Comparison of ENCODE assay signal across 25 mouse cellular contexts in genomic region chr4:129457311-129457710, GRCm38 (mm10). TPM values are rescaled to one million over a fixed set of nuclear protein-coding genes. Genes with fewer than 3 reads are reported as not detected.
"Had no signal": no experiment of that assay in that cellular context is flagged by ENCODE, and none has a peak within 500 bp of the region (broad histone marks: within the 10 kb centered on the region; RNA-seq: fewer than 3 reads in every experiment).

No protein-coding gene starts in this region.

RNA-seq across cellular contexts. Expression of gene Zbtb8b, which starts 16.7 kb away (rescaled TPM):
- total RNA-seq: common myeloid progenitor, adult 5-6 weeks; gastrocnemius, adult 18-20 months; gastrocnemius, adult 2 months; gastrocnemius, adult 8-10 months; gastrocnemius, postnatal 10 days; gastrocnemius, postnatal 14 days; gastrocnemius, postnatal 25 days; gastrocnemius, postnatal 36 days; gastrocnemius, postnatal 4 days; granulocyte monocyte progenitor cell, adult 5-6 weeks had no signal
- polyA plus RNA-seq: erythroblast, embryonic 14.5 days had no signal

RNA-seq across cellular contexts. Expression of gene Tssk3, which starts 33.5 kb away (rescaled TPM):
- total RNA-seq: common myeloid progenitor, adult 5-6 weeks; gastrocnemius, adult 18-20 months; gastrocnemius, adult 2 months; gastrocnemius, adult 8-10 months; gastrocnemius, postnatal 10 days; gastrocnemius, postnatal 14 days; gastrocnemius, postnatal 25 days; gastrocnemius, postnatal 36 days; gastrocnemius, postnatal 4 days; granulocyte monocyte progenitor cell, adult 5-6 weeks; heart, adult 18-20 months; heart, adult 2 months had no signal
- polyA plus RNA-seq: embryonic facial prominence, embryonic 10.5 days; embryonic facial prominence, embryonic 11.5 days; embryonic facial prominence, embryonic 12.5 days; embryonic facial prominence, embryonic 13.5 days; embryonic facial prominence, embryonic 14.5 days; embryonic facial prominence, embryonic 15.5 days; erythroblast, embryonic 14.5 days; forebrain, embryonic 10.5 days; forebrain, embryonic 11.5 days; forebrain, embryonic 12.5 days; forebrain, embryonic 13.5 days; forebrain, embryonic 14.5 days had no signal

RNA-seq across cellular contexts. Expression of gene Fam229a, which starts 33.7 kb away (rescaled TPM):
- total RNA-seq: common myeloid progenitor, adult 5-6 weeks; gastrocnemius, adult 18-20 months; gastrocnemius, adult 2 months; gastrocnemius, adult 8-10 months; gastrocnemius, postnatal 10 days; gastrocnemius, postnatal 14 days; gastrocnemius, postnatal 25 days; gastrocnemius, postnatal 36 days; gastrocnemius, postnatal 4 days; granulocyte monocyte progenitor cell, adult 5-6 weeks had no signal
- polyA plus RNA-seq: embryonic facial prominence, embryonic 10.5 days; embryonic facial prominence, embryonic 11.5 days; embryonic facial prominence, embryonic 13.5 days; embryonic facial prominence, embryonic 14.5 days; embryonic facial prominence, embryonic 15.5 days; forebrain, embryonic 10.5 days; forebrain, embryonic 11.5 days; forebrain, embryonic 12.5 days; forebrain, embryonic 13.5 days; forebrain, embryonic 14.5 days; forebrain, embryonic 15.5 days; heart, adult 2 months had no signal
